Mouse (Mus musculus) cerebellum, adult 2 months (tissue): Measurements from ENCODE around the gene Tbk1. TPM values are rescaled to one million over a fixed set of nuclear protein-coding genes. Genes with fewer than 3 reads are reported as not detected.

Experiments used
- DNase-seq, 2 experiments: peaks; one replicate each; pipeline ENCODE4 v3.0.0; 2021
- H3K27ac ChIP-seq: fragments of 200-500 bp; 2 replicates; pipeline ENCODE4 v1.5.1; 2012; ENCODE audit warnings: low read length, control low read depth, inconsistent platforms; ENCODE audit not compliant: insufficient read depth
- H3K27me3 ChIP-seq: fragments of 200-500 bp; 2 replicates; pipeline ENCODE4 v1.6.1; 2012; ENCODE audit warnings: inconsistent platforms, mild to moderate bottlenecking, low read length, moderate library complexity; ENCODE audit not compliant: control insufficient read depth, insufficient read depth
- H3K4me1 ChIP-seq: fragments of 200-500 bp; 2 replicates; pipeline ENCODE4 v1.6.1; 2011; ENCODE audit warnings: low read length; ENCODE audit not compliant: control insufficient read depth, insufficient read depth
- H3K4me3 ChIP-seq: fragments of 200-500 bp; replicated peaks from 2 replicates; pipeline ENCODE3; 2011; ENCODE audit warnings: mild to moderate bottlenecking, low read depth, low read length, control low read depth; ENCODE audit not compliant: insufficient read depth
- CTCF ChIP-seq: fragments of 200-500 bp; IDR thresholded peaks from 2 replicates; pipeline ENCODE4 v1.5.1; 2011; ENCODE audit warnings: low read depth, mild to moderate bottlenecking, control low read depth, low read length, moderate library complexity, borderline replicate concordance; ENCODE audit not compliant: insufficient read depth
- POLR2A ChIP-seq: fragments of 200-500 bp; IDR thresholded peaks from 2 replicates; pipeline ENCODE4 v1.6.1; 2011; ENCODE audit warnings: low read length, control low read depth, borderline replicate concordance; ENCODE audit not compliant: insufficient read depth
- WGBS: fragments of 180-500 bp; shearing (Covaris S2); methylation state at CpG from one replicate; pipeline ENCODE4 v1.1.7; 2018; 5-methylcytosine and 5-hydroxymethylcytosine counted together
- polyA plus RNA-seq: library from polyadenylated mRNA; depleted of rRNA; stranded (reverse); fragments of >200 nt; gene quantifications from 2 replicates; pipeline ENCODE4 v1.2.3, GENCODE M21; 2012; rRNA removed

The Tbk1 gene
- 42.1 and 44.8 TPM in 2 replicates for polyA plus RNA-seq

DNA sequence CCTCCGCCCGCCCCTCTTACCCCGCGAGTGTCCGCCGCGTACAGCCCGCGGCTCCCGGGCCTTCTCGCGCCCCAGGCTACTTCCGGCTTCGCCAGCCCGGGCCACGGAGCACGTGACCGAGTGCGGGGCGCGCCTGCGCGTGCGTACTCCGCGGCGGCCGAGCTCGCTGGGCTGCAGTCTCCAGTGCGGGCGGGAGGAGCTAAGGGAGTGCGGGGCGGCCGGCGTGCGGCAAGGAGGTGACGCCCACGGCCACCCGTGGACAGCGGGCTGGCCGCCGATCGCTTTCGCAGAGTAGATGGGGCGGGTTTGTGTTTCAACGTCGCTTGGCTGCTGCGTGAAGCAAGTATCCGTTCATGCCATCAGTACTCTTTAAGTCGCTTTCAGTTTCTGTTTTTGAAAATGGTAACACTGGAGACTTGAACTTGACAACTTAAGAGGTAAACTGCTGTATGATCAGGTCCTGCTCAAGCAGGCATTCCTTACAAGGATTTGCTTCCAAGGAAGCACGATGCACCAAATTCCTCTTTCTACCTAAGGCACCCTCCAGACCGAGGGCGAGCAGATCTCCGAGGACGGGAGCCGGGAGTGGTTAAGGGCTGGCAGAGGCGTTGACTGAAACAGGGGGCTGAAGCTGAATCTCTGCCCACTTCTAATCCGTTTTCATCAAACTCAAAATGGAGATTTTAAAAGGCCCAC lies at the start of gene Tbk1:
Tbk1 (minus strand) TSS at position 113 of the 696 bp plus-strand sequence.
- Histone ChIP-seq H3K4me1 (peaks cover 3% of the 10 kb centered on the region; the same call in 1 of the 2 replicates), H3K4me3 (peak within 1 kb of the TSS; percentile 93), H3K27me3 (no peaks in the 10 kb centered on the region), H3K27ac (peak within 1 kb of the TSS; percentile 61)
- TF ChIP-seq CTCF (no peak), POLR2A (peak; percentile 70)
- DNase-seq, result peak; percentile 94 to 95
- under 1% methylated on average over 58 of the region's 58 CpGs for WGBS

DNA sequence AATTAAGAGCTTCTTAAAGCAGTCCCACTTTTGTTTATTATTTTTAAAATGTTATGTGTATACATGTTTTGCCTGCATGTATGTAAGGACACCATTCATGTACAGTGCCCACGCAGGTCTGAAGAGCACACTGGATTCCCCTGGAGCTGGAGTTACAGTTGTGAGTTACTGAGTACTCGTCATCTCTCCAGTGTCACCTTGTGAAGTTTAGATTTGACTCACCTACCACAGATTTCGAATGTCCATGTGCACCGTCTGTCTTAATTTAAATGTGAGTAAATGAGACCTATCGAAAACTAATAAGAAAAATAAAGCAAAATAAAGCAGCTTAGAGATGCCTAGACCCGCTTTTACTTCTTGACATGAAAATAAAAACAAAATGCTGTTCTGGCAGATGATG lies 49.7 kb upstream of the Tbk1 start:
- DNase-seq, result no peak
- no peak for TF ChIP-seq POLR2A
- Histone ChIP-seq H3K27me3 (no peaks in the 10 kb centered on the region), H3K4me3 (no peak overlapping the region), H3K27ac (no peak overlapping the region), H3K4me1 (no peaks in the 10 kb centered on the region)
- WGBS, result 90% methylated on average over 6 of the region's 6 CpGs

DNA sequence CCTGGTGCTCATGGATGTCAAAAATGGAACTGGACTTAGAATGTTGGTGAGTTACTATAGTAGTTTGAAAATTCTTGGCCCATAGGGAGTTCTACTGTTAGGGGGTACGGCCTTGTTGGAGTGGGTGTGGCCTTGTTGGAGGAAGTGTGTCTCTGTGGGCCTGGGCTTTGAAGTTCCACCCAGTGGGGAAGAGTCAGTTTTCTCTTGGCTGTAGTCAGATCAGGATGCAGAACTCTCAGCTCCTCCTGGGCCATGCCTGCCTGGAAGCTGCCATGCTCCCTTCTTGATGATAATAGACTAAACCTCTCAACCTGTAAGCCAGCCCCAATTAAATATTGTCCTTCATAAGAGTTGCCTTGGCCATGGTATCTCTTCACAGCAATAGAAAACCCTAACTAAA lies 47.6 kb upstream of the Tbk1 start:
- Histone ChIP-seq H3K4me1 (no peaks in the 10 kb centered on the region), H3K4me3 (no peak overlapping the region), H3K27me3 (no peaks in the 10 kb centered on the region), H3K27ac (no peak overlapping the region)
- WGBS, result 75% methylated on average over 1 of the region's 1 CpGs
- TF ChIP-seq POLR2A (no peak), CTCF (no peak)
- DNase-seq, result no peak

DNA sequence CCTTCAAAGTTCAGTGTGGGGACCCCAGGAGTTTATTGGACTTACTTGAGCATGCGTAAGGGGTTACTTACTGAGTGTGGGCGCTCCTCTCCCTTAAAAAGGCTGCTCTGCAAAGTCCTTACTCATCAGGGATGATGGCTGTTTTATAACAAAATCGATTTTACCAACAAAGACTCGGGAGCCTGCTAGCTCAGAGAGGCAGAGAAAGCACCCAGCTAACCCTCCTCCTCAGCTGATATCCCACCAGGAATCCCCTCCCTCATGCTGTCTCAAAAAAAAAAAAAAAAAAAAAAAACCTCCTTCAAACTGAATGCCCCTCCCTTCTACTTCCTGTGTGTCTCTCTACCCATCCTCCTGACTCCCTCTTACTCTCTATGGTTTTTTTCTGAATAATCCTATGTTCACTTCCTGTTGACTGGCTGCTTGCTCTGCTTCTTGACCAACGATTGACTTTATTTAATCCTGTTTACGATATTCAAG lies 42.0 kb upstream of the Tbk1 start:
- WGBS, result 90% methylated on average over 6 of the region's 6 CpGs

GRCm38 (mm10) chr10:121627216-121627852 lies 40.7 kb upstream of the Tbk1 start:
- no peak for DNase-seq
- Histone ChIP-seq H3K4me1 (no peaks in the 10 kb centered on the region; the same call in 1 of the 2 replicates), H3K27ac (no peak overlapping the region), H3K27me3 (no peaks in the 10 kb centered on the region), H3K4me3 (no peak overlapping the region)
- no peak for TF ChIP-seq CTCF
- TF ChIP-seq POLR2A, result no peak
- 80% methylated on average over 10 of the region's 10 CpGs for WGBS

More for the DNA sequence above, 42.0 kb upstream of the Tbk1 start:
- H3K4me1 ChIP-seq, result no peaks in the 10 kb centered on the region; the same call in 1 of the 2 replicates
- TF ChIP-seq CTCF, result no peak
- no peak for TF ChIP-seq POLR2A
- no peak overlapping the region for H3K4me3 ChIP-seq
- H3K27ac ChIP-seq, result no peak overlapping the region
- no peaks in the 10 kb centered on the region for H3K27me3 ChIP-seq
- no peak for DNase-seq

GRCm38 (mm10) chr10:121626186-121626882 lies 39.7 kb upstream of the Tbk1 start, which contains the start of gene Xpot:
Gene Xpot, minus strand, starts transcription at chr10:121626332.
- H3K4me1 ChIP-seq, result no peaks in the 10 kb centered on the region; the same call in 1 of the 2 replicates
- TF ChIP-seq CTCF, result no peak
- peak; percentile 7; the same call in 1 of the 2 replicates for TF ChIP-seq POLR2A
- peak within 1 kb of the TSS; percentile 10; the same call in 1 of the 2 replicates for H3K27ac ChIP-seq

GRCm38 (mm10) chr10:121625407-121626185 lies 39.0 kb upstream of the Tbk1 start:
- TF ChIP-seq POLR2A, result no peak
- WGBS, result under 1% methylated on average over 41 of the region's 41 CpGs
- Histone ChIP-seq H3K4me3 (peak overlapping the region; percentile 80), H3K4me1 (no peaks in the 10 kb centered on the region; the same call in 1 of the 2 replicates), H3K27ac (peak overlapping the region; percentile 10; the same call in 1 of the 2 replicates), H3K27me3 (no peaks in the 10 kb centered on the region)
- DNase-seq, result no peak

More at GRCm38 (mm10) chr10:121626186-121626882, 39.7 kb upstream of the Tbk1 start, which contains the start of gene Xpot:
- Histone ChIP-seq H3K4me3 (peak within 1 kb of the TSS; percentile 80), H3K27me3 (no peaks in the 10 kb centered on the region)
- under 1% methylated on average over 70 of the region's 70 CpGs for WGBS
- DNase-seq, result peak; percentile 98 to 99
